Mouse (Mus musculus) frontal cortex, adult 2 months (tissue): ENCODE measurements around the gene Zfp213. TPM values are rescaled to one million over a fixed set of nuclear protein-coding genes. Genes with fewer than 3 reads are reported as not detected.

Source experiments
- DNase-seq, 2 experiments: peaks; one replicate each; pipeline ENCODE4 v3.0.0; 2022; ENCODE audit warnings: low spot score in 1 of 2; ENCODE audit errors: extremely low spot score in 1 of 2
- polyA plus RNA-seq: library from polyadenylated mRNA; depleted of rRNA; stranded (reverse); fragments of >200 nt; gene quantifications from 2 replicates; pipeline ENCODE4 v1.2.3, GENCODE M21; 2012; rRNA removed

Zfp213 gene
- polyA plus RNA-seq, 1 experiment, result 7.9 TPM

DNA sequence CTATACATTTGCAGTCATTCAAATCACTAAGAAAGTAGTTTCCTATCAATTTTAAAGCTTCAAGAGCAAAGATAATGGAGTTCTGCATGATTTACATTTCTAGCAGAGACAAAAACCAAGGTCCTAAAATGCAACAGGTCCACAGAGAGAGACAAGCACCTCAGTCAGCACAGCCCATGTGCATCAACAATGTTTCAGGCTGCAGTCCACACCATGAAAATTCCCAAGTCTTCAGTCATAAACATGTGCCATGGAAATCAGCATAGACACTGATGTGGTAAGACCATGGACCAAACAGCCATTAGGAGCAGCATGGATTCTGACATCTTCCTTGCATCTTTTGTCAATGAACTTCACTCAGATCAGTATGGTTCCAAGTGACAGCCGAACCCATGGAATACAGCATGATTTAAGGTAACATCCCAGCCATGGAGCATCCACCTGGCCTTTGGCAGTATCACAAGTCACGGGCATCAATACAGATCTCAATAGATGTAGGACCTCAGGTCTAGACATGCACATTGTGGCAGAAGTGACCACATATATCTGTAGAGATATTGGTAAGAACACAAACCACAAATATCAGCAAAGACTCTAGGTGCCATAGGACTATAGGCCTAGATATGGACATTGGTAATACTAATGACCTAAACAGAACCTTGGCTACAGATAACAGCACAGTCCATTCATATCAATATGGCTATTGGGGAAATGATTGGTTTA, 45.2 kb downstream of the Zfp213 start:
- no peak for DNase-seq

Other genes with a start within 250 kb of the Zfp213 start
- gene Vmn2r115, start 220.5 kb downstream of the Zfp213 start, polyA plus RNA-seq, result not detected in 2 replicates
- gene Vmn2r116, start 179.6 kb downstream of the Zfp213 start, polyA plus RNA-seq, result not detected in 2 replicates
- not detected in 2 replicates for gene Vmn2r117, start 84.5 kb downstream of the Zfp213 start, polyA plus RNA-seq
- gene Zfp13, start 35.2 kb upstream of the Zfp213 start, polyA plus RNA-seq, result 27.8 and 32.2 TPM in 2 replicates
- 0.04 TPM in 1 of 2 replicates, not detected in the other for gene Zscan10, start 36.6 kb upstream of the Zfp213 start, polyA plus RNA-seq
- 0.38 and 0.40 TPM in 2 replicates for gene Mmp25, start 81.0 kb upstream of the Zfp213 start, polyA plus RNA-seq
- gene Bicdl2, start 96.3 kb upstream of the Zfp213 start, polyA plus RNA-seq, result not detected in 2 replicates
- gene Hcfc1r1, start 109.4 kb upstream of the Zfp213 start, polyA plus RNA-seq, result 114 and 144 TPM in 2 replicates
- 9.1 and 11.3 TPM in 2 replicates for gene Thoc6, start 109.6 kb upstream of the Zfp213 start, polyA plus RNA-seq
- gene Tnfrsf12a, start 113.2 kb upstream of the Zfp213 start, polyA plus RNA-seq, result 5.6 and 7.0 TPM in 2 replicates
- 0.08 and 0.17 TPM in 2 replicates for gene Cldn6, start 115.0 kb upstream of the Zfp213 start, polyA plus RNA-seq
- 0.14 and 0.19 TPM in 2 replicates for gene Cldn9, start 119.8 kb upstream of the Zfp213 start, polyA plus RNA-seq
- gene 1520401A03Rik, start 158.5 kb upstream of the Zfp213 start, polyA plus RNA-seq, result 0.13 and 0.24 TPM in 2 replicates
- gene Pkmyt1, start 162.1 kb upstream of the Zfp213 start, polyA plus RNA-seq, result 8.1 and 8.7 TPM in 2 replicates
- 47.2 and 49.8 TPM in 2 replicates for gene Paqr4, start 176.6 kb upstream of the Zfp213 start, polyA plus RNA-seq
- 0.38 and 0.52 TPM in 2 replicates for gene Kremen2, start 181.6 kb upstream of the Zfp213 start, polyA plus RNA-seq
- gene Flywch1, start 207.4 kb upstream of the Zfp213 start, polyA plus RNA-seq, result 208 and 231 TPM in 2 replicates
- 38.8 and 41.8 TPM in 2 replicates for gene Flywch2, start 221.8 kb upstream of the Zfp213 start, polyA plus RNA-seq
- gene Srrm2, start 226.3 kb upstream of the Zfp213 start, polyA plus RNA-seq, result 732 and 866 TPM in 2 replicates